Mouse (Mus musculus) kidney, embryonic 14.5 days (tissue): ENCODE data around the gene Nxf3. TPM values are rescaled to one million over a fixed set of nuclear protein-coding genes. Genes with fewer than 3 reads are reported as not detected.

ENCODE experiments used
- ATAC-seq: fragments of 200-750 bp; cut with Nextera tagmentation; 2 replicates; pipeline ENCODE4 v1.8.0; 2017; ENCODE audit warnings: moderate number of reproducible peaks, mild to moderate bottlenecking, moderate TSS enrichment, moderate library complexity; ENCODE audit not compliant: low FRiP score, low TSS enrichment
- H3K27ac ChIP-seq: fragments of 300-500 bp; sonication (generic); 2 replicates; pipeline ENCODE4 v1.5.1; 2014; ENCODE audit warnings: low read depth, mild to moderate bottlenecking, low read length, moderate library complexity, mixed read lengths
- H3K27me3 ChIP-seq: fragments of 300-500 bp; sonication (generic); 2 replicates; pipeline ENCODE4 v1.6.1; 2014; ENCODE audit warnings: mild to moderate bottlenecking, low read length; ENCODE audit not compliant: control insufficient read depth, insufficient read depth
- H3K36me3 ChIP-seq: fragments of 300-500 bp; sonication (generic); 2 replicates; pipeline ENCODE4 v1.6.1; 2014; ENCODE audit warnings: low read length, mixed read lengths; ENCODE audit not compliant: control insufficient read depth, insufficient read depth
- H3K4me1 ChIP-seq: fragments of 300-500 bp; sonication (generic); 2 replicates; pipeline ENCODE4 v1.6.1; 2014; ENCODE audit warnings: low read length, mixed read lengths; ENCODE audit not compliant: control insufficient read depth, insufficient read depth
- H3K4me2 ChIP-seq: fragments of 300-500 bp; sonication (generic); replicated peaks from 2 replicates; pipeline ENCODE4 v1.6.1; 2014; ENCODE audit warnings: low read depth, mild to moderate bottlenecking, low read length
- H3K4me3 ChIP-seq: fragments of 300-500 bp; sonication (generic); 2 replicates; pipeline ENCODE4 v1.5.1; 2014; ENCODE audit warnings: mild to moderate bottlenecking, low read length
- H3K9ac ChIP-seq: fragments of 300-500 bp; sonication (generic); 2 replicates; pipeline ENCODE4 v1.6.1; 2014; ENCODE audit warnings: low read depth, mild to moderate bottlenecking, low read length, moderate library complexity
- H3K9me3 ChIP-seq: fragments of 300-500 bp; sonication (generic); 2 replicates; pipeline ENCODE4 v1.6.1; 2016; ENCODE audit warnings: low read length; ENCODE audit not compliant: control insufficient read depth
- WGBS: fragments of 180-500 bp; shearing (Covaris S2); extraction: QIAGEN DNeasy Blood & Tissue Kit; methylation state at CpG from one replicate; pipeline ENCODE4 v1.1.7; 2014; 5-methylcytosine and 5-hydroxymethylcytosine counted together
- polyA plus RNA-seq: library from polyadenylated mRNA; unstranded; fragments of >200 nt; fragmentation: Nextera tagmentation; extraction: Ambion mirVana; gene quantifications from 2 replicates; pipeline ENCODE4 v1.2.1, GENCODE M21; 2014

The Nxf3 gene
- not detected in 2 replicates for polyA plus RNA-seq

DNA sequence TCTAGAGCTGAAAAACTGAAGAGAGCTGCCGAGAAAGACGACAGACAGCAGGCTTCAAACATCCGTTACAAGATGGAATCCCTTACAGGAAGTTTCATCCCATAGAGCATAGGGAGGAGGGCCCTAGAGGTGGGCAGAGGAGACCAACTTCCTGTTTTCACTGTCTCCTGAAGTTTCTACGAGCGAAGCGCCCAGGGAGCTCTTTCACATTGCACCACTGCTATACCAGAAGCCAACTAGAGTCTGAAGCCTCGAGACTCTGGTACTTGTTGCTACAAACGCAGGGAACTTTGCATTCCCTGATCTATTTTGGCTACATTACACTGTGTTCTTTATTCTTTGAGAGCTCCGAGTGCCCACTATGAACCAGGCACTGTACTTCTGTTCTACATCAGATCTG lies at the start of gene Nxf3:
Gene Nxf3, minus strand, starts transcription at position 101 of the 400 bp plus-strand sequence.
- no peaks in the 10 kb centered on the region for H3K36me3 ChIP-seq
- 82% methylated on average over 9 of the region's 9 CpGs for WGBS
- H3K4me3 ChIP-seq = no peak within 1 kb of the TSS
- no peak within 1 kb of the TSS for H3K9ac ChIP-seq
- no peaks in the 10 kb centered on the region for H3K9me3 ChIP-seq
- no peaks in the 10 kb centered on the region for H3K4me1 ChIP-seq
- no peak within 1 kb of the TSS for H3K27ac ChIP-seq
- H3K4me2 ChIP-seq = no peak within 1 kb of the TSS
- ATAC-seq = no peak
- H3K27me3 ChIP-seq = no peaks in the 10 kb centered on the region

DNA sequence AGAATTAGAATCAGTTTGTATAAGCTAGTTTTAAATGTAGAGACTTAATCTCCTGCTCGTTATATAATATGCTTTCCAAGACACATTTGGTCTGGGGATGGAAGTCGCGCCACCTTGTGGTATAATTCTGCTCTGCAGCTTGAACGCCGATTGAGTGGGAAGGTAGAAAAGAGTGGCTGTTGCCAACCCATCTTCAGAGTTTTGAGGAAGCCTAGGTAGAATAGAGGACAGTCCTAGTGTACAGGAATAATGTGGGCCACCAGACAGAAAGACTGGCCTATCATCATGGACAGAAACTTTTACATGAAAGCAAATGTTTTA lies 42.6 kb upstream of the Nxf3 start:
- H3K4me2 ChIP-seq = no peak overlapping the region
- ATAC-seq = no peak
- WGBS = 28% methylated on average over 5 of the region's 5 CpGs
- no peaks in the 10 kb centered on the region for H3K4me1 ChIP-seq
- no peak overlapping the region for H3K9ac ChIP-seq
- no peaks in the 10 kb centered on the region for H3K9me3 ChIP-seq
- H3K27ac ChIP-seq = no peak overlapping the region
- H3K36me3 ChIP-seq = no peaks in the 10 kb centered on the region
- H3K4me3 ChIP-seq = no peak overlapping the region
- H3K27me3 ChIP-seq = no peaks in the 10 kb centered on the region

DNA sequence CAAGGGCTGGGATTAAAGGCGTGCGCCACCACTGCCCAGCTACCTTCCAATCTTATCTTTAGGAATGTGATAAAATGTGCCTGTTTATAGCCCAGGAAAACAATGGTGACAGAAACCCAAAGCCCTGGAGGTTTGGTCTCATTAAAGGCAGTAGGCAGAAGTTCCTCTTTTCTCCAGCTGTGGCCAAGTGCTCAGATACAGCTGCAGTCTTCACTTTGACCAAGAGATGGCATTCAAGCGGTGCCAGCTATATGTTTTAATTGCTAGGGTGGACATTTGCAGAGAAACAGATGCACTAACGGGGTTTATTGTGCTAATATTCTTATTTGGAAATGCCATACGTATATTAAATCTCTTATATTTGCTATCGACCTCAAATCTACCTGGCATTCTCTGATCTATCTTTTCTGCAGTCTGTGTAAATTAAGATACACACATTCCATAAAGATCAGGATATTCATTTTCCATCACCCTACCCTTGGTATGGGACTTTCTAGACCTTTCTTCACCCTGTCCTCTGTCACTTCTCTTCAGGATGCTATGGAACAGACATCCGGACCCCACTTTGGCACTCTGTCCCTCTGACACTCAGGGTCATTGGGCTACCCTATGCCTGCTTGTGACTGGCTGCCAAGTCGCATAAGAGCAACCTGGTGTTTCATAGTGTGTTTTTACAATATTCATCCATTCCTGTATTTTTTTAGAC lies 42.1 kb upstream of the Nxf3 start:
- ATAC-seq = no peak
- H3K9me3 ChIP-seq = no peaks in the 10 kb centered on the region
- 59% methylated on average over 8 of the region's 8 CpGs for WGBS

DNA sequence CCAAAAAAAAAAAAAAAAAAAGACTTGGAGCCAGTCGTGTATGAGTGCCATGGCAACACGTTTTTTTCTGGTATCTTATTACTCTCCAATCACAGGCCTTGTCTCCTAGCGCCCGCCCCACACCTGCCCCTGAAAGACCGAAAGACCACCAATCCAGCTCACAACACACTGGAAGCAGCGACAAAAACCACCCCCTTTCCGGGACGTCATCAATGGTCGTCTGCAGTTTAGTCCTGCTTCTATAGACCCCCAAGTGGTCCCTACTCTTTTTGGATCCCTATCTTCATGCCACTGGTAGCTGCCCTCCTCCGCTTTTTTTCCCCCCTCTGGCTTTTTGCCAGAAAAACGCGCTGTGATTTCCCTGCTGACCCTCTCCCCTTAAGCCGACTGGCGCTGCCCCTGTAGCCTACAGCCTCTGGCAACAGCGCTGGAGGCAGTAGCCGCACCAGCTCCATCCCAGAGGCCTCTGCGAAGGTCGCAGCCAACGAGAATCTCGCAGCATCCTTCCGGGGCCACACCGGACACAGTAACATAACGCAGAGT lies 30.4 kb upstream of the Nxf3 start:
- peak overlapping the region; percentile 25 for H3K4me3 ChIP-seq
- 0 out of 2 replicates have a peak, but pooled peaks cover 4% of the 10 kb centered on the region for H3K27me3 ChIP-seq
- H3K9ac ChIP-seq = peak overlapping the region; percentile 19; the same call in 1 of the 2 replicates
- H3K9me3 ChIP-seq = no peaks in the 10 kb centered on the region
- H3K4me1 ChIP-seq = no peaks in the 10 kb centered on the region
- peak; percentile 99 for ATAC-seq
- no peaks in the 10 kb centered on the region for H3K36me3 ChIP-seq
- H3K4me2 ChIP-seq = peak overlapping the region; percentile 35
- no peak overlapping the region for H3K27ac ChIP-seq
- WGBS = 32% methylated on average over 23 of the region's 23 CpGs

More for the DNA sequence above, 42.1 kb upstream of the Nxf3 start:
- no peak overlapping the region for H3K4me2 ChIP-seq
- no peak overlapping the region for H3K4me3 ChIP-seq
- no peak overlapping the region for H3K9ac ChIP-seq
- H3K36me3 ChIP-seq = no peaks in the 10 kb centered on the region
- H3K4me1 ChIP-seq = no peaks in the 10 kb centered on the region
- no peaks in the 10 kb centered on the region for H3K27me3 ChIP-seq
- no peak overlapping the region for H3K27ac ChIP-seq

DNA sequence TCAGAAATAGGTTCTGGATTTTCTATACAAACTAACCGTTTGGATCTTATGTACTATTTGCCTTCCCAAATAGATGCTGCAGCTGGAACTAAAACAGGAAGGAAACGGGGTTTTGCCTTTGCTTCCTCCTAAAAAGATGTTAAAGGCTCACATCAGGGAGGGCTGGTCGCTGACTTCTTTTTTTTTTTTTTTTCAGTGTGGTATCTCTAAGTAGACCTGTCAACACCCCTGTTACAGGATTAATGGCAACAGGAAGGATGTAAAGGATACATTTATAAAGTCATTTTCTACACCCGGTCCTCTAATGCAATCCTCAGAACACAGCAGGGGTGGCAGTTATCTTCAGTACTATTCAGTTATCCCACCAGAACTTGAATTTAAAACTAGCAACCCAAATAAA lies 30.0 kb upstream of the Nxf3 start:
- WGBS = 51% methylated on average over 4 of the region's 4 CpGs

DNA sequence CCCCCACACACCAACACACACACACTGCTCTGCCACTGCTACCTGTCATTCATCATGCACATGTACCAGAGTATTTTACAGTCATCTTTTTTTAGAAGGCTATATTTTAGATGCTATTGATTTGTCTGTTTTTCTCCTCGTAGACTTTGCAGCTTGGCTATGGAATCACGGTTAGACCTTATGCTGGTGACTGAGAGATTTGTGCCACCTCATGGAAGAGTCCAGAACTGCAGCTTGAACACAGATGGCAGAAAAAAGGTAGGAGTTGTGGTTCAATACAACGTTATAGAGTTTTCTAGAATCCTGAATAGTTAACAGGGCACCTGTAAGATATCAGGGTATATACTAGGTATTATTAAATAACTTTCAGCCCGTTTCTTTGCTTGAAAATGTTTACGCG lies 22.9 kb upstream of the Nxf3 start:
- WGBS = 52% methylated on average over 6 of the region's 6 CpGs

More for the DNA sequence above, 30.0 kb upstream of the Nxf3 start:
- Histone ChIP-seq H3K9ac (no peak overlapping the region), H3K9me3 (no peaks in the 10 kb centered on the region), H3K27ac (no peak overlapping the region), H3K4me1 (no peaks in the 10 kb centered on the region), H3K36me3 (no peaks in the 10 kb centered on the region), H3K27me3 (0 out of 2 replicates have a peak, but pooled peaks cover 4% of the 10 kb centered on the region), H3K4me2 (no peak overlapping the region; the same call in 1 of the 2 replicates), H3K4me3 (no peak overlapping the region; the same call in 1 of the 2 replicates)
- ATAC-seq = peak; percentile 36

DNA sequence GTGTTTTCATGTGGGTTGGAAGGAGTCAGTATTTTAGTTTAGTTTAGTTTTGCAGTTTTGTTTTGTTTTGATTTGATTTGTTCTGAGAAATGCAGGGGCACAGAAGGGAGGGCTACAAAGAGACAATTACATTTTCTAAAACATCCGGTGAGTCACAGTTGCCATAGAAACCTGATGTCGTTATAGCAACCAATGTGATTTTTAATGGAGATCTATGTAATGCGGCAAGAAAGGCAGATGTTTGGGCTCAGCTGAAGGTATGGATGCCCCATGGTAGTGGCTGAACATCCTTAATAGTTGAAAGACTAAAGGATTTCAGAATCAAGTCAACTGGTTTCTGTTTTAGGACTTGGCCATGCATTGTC lies 19.7 kb upstream of the Nxf3 start:
- H3K9me3 ChIP-seq = no peaks in the 10 kb centered on the region
- no peaks in the 10 kb centered on the region for H3K4me1 ChIP-seq
- no peak overlapping the region for H3K4me2 ChIP-seq
- no peaks in the 10 kb centered on the region for H3K36me3 ChIP-seq
- H3K27ac ChIP-seq = no peak overlapping the region
- WGBS = 79% methylated on average over 3 of the region's 3 CpGs
- peaks cover 3% of the 10 kb centered on the region; the same call in 1 of the 2 replicates for H3K27me3 ChIP-seq
- no peak overlapping the region for H3K9ac ChIP-seq
- H3K4me3 ChIP-seq = no peak overlapping the region
- ATAC-seq = no peak

More for the DNA sequence above, 22.9 kb upstream of the Nxf3 start:
- no peaks in the 10 kb centered on the region for H3K9me3 ChIP-seq
- peaks cover 3% of the 10 kb centered on the region; the same call in 1 of the 2 replicates for H3K27me3 ChIP-seq
- no peak overlapping the region for H3K27ac ChIP-seq
- no peak overlapping the region for H3K4me2 ChIP-seq
- H3K9ac ChIP-seq = no peak overlapping the region
- no peak overlapping the region for H3K4me3 ChIP-seq
- ATAC-seq = peak; percentile 49; the same call in 1 of the 2 replicates
- no peaks in the 10 kb centered on the region for H3K4me1 ChIP-seq
- no peaks in the 10 kb centered on the region for H3K36me3 ChIP-seq

DNA sequence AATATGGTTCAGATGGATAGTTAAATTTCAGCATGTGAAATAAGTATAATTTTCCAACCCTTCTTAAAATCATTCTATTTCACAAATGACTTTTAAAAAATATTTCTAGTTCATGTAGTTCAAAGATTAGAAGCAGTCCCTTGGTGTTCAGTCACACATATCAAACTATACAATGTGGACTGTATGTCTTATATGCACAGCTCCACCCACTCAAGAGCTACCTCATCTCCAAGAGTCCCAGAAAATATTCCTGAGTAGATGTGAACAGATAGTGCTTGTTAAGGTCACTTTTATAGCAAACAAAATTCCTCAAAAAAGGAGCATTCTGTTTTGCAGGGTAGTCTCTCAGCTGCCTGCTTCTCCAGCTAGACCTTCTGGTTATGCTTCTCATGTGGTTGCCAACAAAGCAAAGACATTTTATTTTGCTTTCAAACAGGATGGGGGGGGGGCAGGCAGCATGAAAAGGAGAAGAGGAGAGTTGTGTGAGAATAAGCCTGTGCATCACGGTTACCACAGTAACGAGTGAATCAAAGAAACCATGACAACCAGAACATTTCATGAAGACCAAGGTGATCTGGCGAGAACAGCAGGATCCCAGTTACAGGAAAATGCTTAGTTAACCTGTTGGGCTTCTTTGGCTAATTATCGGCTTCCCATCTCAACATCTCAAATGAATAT lies 19.1 kb upstream of the Nxf3 start:
- Histone ChIP-seq H3K4me3 (no peak overlapping the region), H3K27ac (no peak overlapping the region), H3K9me3 (no peaks in the 10 kb centered on the region), H3K4me2 (no peak overlapping the region), H3K27me3 (no peaks in the 10 kb centered on the region), H3K36me3 (no peaks in the 10 kb centered on the region), H3K4me1 (no peaks in the 10 kb centered on the region), H3K9ac (no peak overlapping the region)
- no peak for ATAC-seq
- 80% methylated on average over 4 of the region's 4 CpGs for WGBS

DNA sequence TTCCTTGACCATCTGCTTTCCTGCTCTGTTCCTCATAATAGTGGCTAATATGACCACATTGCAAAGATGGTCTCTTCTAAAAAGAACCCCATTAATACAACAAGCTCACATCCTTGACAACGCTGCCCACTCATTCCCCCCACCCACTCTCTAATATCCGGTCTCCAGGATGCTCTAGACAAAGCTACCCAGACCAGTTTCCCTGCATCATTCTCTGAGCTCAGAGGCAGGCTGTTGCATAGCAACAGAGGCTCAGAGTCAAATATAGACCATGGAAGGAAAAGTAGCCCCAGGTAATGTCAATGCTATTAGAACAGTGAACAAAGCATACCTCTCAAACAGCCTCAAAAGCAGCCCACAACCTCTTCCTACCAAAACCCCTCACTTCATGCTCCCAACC lies 9.4 kb upstream of the Nxf3 start:
- WGBS = 52% methylated on average over 2 of the region's 2 CpGs
- no peak for ATAC-seq
- no peaks in the 10 kb centered on the region for H3K27me3 ChIP-seq
- H3K36me3 ChIP-seq = no peaks in the 10 kb centered on the region
- H3K4me1 ChIP-seq = no peaks in the 10 kb centered on the region
- no peak overlapping the region for H3K4me3 ChIP-seq
- H3K9ac ChIP-seq = no peak overlapping the region
- no peaks in the 10 kb centered on the region for H3K9me3 ChIP-seq
- no peak overlapping the region for H3K4me2 ChIP-seq
- no peak overlapping the region for H3K27ac ChIP-seq
